Mouse (Mus musculus) heart, embryonic 16.5 days (tissue): ENCODE results near the gene Copb1. TPM values are rescaled to one million over a fixed set of nuclear protein-coding genes. Genes with fewer than 3 reads are reported as not detected.

Source experiments
- polyA plus RNA-seq: library from polyadenylated mRNA; unstranded; fragments of >200 nt; fragmentation: Nextera tagmentation; extraction: Ambion mirVana; gene quantifications from 2 replicates; pipeline ENCODE4 v1.2.1, GENCODE M21; 2015

Copb1 gene
- polyA plus RNA-seq, 1 experiment from 2014 or later, result 79.4 TPM

Other genes with a start within 250 kb of the Copb1 start
- gene Rras2, start 136.9 kb downstream of the Copb1 start, polyA plus RNA-seq, result 42.0 and 46.8 TPM in 2 replicates
- 326 and 353 TPM in 2 replicates for gene Psma1, start 21.4 kb upstream of the Copb1 start, polyA plus RNA-seq
- gene Pde3b, start 160.6 kb upstream of the Copb1 start, polyA plus RNA-seq, result 2.9 and 3.9 TPM in 2 replicates